Mouse (Mus musculus) stomach, postnatal 0 days (tissue): ENCODE measurements around the gene Agfg2.

ENCODE experiments used
- CTCF ChIP-seq: IDR thresholded peaks from 2 replicates; pipeline ENCODE4 v1.5.1; 2016; ENCODE audit warnings: antibody characterized with exemption, low read depth, mild to moderate bottlenecking, moderate library complexity
- EP300 ChIP-seq: optimal IDR thresholded peaks from 2 replicates; pipeline ENCODE3; 2016; ENCODE audit warnings: antibody characterized with exemption

DNA sequence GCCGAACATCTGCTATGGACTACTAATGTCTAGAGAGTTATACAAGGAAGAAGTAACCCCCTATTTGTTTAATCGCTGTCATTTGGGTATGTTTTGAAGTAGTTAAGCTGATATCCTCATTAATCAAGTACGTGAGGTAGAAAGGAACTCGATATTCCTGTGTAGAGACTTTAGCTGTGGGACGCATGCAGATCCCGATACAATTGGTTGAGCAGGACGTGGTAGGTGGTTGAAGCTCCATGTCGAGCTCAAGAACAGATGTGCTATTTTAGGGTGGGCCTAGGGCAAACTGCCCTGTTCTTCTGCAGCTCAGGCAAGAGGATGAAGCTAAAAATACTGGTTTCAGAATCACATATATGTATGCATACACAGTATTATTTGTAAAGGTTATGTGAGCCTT, 31.2 kb upstream of the Agfg2 start:
- TF ChIP-seq CTCF (no peak), EP300 (no peak)
